Mouse (Mus musculus) CH12.LX (cell line): Measurements from ENCODE around the gene Myo16. TPM values are rescaled to one million over a fixed set of nuclear protein-coding genes. Genes with fewer than 3 reads are reported as not detected.

ENCODE experiments used
- DNase-seq: peaks from one replicate; pipeline ENCODE4 v3.0.0-alpha.2; 2013; ENCODE audit errors: extremely low read depth
- H3K27ac ChIP-seq: 2 replicates; pipeline ENCODE4 v1.5.1; 2012; ENCODE audit warnings: low read depth, mild to moderate bottlenecking, control low read depth, moderate library complexity; ENCODE audit not compliant: insufficient read depth
- H3K27me3 ChIP-seq: replicated peaks from 2 replicates; pipeline ENCODE3; 2012; ENCODE audit warnings: inconsistent platforms
- H3K36me3 ChIP-seq, 2 experiments: replicated peaks in 1 of 2; 2 replicates each; pipeline versions ENCODE3 to v1.6.1; 2012; ENCODE audit warnings: inconsistent platforms in 1 of 2, low read length in 1 of 2, mild to moderate bottlenecking in 1 of 2, mixed read lengths in 1 of 2, moderate library complexity in 1 of 2; ENCODE audit not compliant: control insufficient read depth in 1 of 2, insufficient read depth in 1 of 2
- H3K4me1 ChIP-seq, 2 experiments: 2 replicates each; pipeline ENCODE4 v1.6.1; 2012; ENCODE audit warnings: inconsistent platforms in 1 of 2, moderate library complexity in 1 of 2; ENCODE audit not compliant: insufficient read depth in 2 of 2, control insufficient read depth in 1 of 2
- H3K4me2 ChIP-seq: 2 replicates; pipeline ENCODE4 v1.6.1; 2012; ENCODE audit warnings: low read depth, mild to moderate bottlenecking, control low read depth; ENCODE audit not compliant: poor library complexity, insufficient read depth, severe bottlenecking
- H3K4me3 ChIP-seq, 3 experiments: fragments of 150-350 bp in 1 of 3; sonication (generic) in 1 of 3; replicated peaks in 1 of 3; 2 replicates each; pipeline versions ENCODE3 to v1.5.1; 2011 to 2012; ENCODE audit warnings: low read depth in 2 of 3, low read length in 2 of 3, mild to moderate bottlenecking in 2 of 3, moderate library complexity in 2 of 3, control low read depth in 1 of 3, improper control_type of control experiment in 1 of 3, inconsistent platforms in 1 of 3, mixed read lengths in 1 of 3; ENCODE audit not compliant: poor library complexity in 1 of 3
- H3K79me2 ChIP-seq: replicated peaks from 2 replicates; pipeline ENCODE4 v1.6.1; 2012; ENCODE audit warnings: mild to moderate bottlenecking, moderate library complexity; ENCODE audit not compliant: control insufficient read depth, poor library complexity, insufficient read depth, severe bottlenecking; ENCODE audit errors: extremely low read depth
- H3K9ac ChIP-seq: 2 replicates; pipeline ENCODE4 v1.6.1; 2012; ENCODE audit warnings: low read depth, mild to moderate bottlenecking, control low read depth, moderate library complexity; ENCODE audit not compliant: insufficient read depth
- H3K9me3 ChIP-seq: replicated peaks from 2 replicates; pipeline ENCODE3; 2012; ENCODE audit warnings: low read length, inconsistent platforms, mixed read lengths
- CHD2 ChIP-seq: IDR thresholded peaks from 2 replicates; pipeline ENCODE4 v1.6.1; 2011; ENCODE audit warnings: low read length, improper control_type of control experiment
- CTCF ChIP-seq, 2 experiments: IDR thresholded peaks in 1 of 2; conservative IDR thresholded peaks in 1 of 2; 2 replicates each; pipeline ENCODE4 v1.5.1; 2011 to 2012; ENCODE audit warnings: low read depth in 2 of 2, low read length in 2 of 2, improper control_type of control experiment in 1 of 2, inconsistent platforms in 1 of 2, mild to moderate bottlenecking in 1 of 2, moderate library complexity in 1 of 2
- E2F4 ChIP-seq: IDR thresholded peaks from 2 replicates; pipeline ENCODE4 v1.6.1; 2011; ENCODE audit warnings: low read depth, low read length, improper control_type of control experiment; ENCODE audit not compliant: insufficient replicate concordance
- EP300 ChIP-seq: IDR thresholded peaks from 2 replicates; pipeline ENCODE4 v1.6.1; 2011; ENCODE audit warnings: low read length, improper control_type of control experiment
- IRF4 ChIP-seq: IDR thresholded peaks from 2 replicates; pipeline ENCODE4 v1.6.1; 2014; ENCODE audit warnings: low read depth, mild to moderate bottlenecking, inconsistent platforms, low read length, improper control_type of control experiment
- JUND ChIP-seq: conservative IDR thresholded peaks from 2 replicates; pipeline ENCODE4 v1.6.1; 2011; ENCODE audit warnings: low read depth, low read length, improper control_type of control experiment
- MAFK ChIP-seq: IDR thresholded peaks from 2 replicates; pipeline ENCODE4 v1.6.1; 2011; ENCODE audit warnings: low read length, improper control_type of control experiment; ENCODE audit not compliant: insufficient replicate concordance
- MAX ChIP-seq: IDR thresholded peaks from 2 replicates; pipeline ENCODE4 v1.6.1; 2011; ENCODE audit warnings: low read length, improper control_type of control experiment
- MEF2A ChIP-seq: IDR thresholded peaks from 2 replicates; pipeline ENCODE4 v1.6.1; 2014; ENCODE audit warnings: low read depth, mild to moderate bottlenecking, inconsistent platforms, low read length, improper control_type of control experiment, borderline replicate concordance
- MYC ChIP-seq: IDR thresholded peaks from 2 replicates; pipeline ENCODE4 v1.6.1; 2011; ENCODE audit warnings: low read depth, mild to moderate bottlenecking, improper control_type of control experiment, low read length
- NRF1 ChIP-seq: IDR thresholded peaks from 2 replicates; pipeline ENCODE4 v1.6.1; 2014; ENCODE audit warnings: low read depth, mild to moderate bottlenecking, inconsistent platforms, low read length, improper control_type of control experiment, moderate library complexity
- PAX5 ChIP-seq: IDR thresholded peaks from 2 replicates; pipeline ENCODE4 v1.6.1; 2012; ENCODE audit warnings: low read length, inconsistent platforms, mixed read lengths
- POLR2AphosphoS2 ChIP-seq: IDR thresholded peaks from 2 replicates; pipeline ENCODE4 v1.6.1; 2011; ENCODE audit warnings: low read depth, low read length, improper control_type of control experiment
- RCOR1 ChIP-seq: conservative IDR thresholded peaks from 2 replicates; pipeline ENCODE4 v1.6.1; 2012; ENCODE audit warnings: low read depth, mild to moderate bottlenecking, inconsistent platforms, low read length, improper control_type of control experiment
- SMC3 ChIP-seq: IDR thresholded peaks from 2 replicates; pipeline ENCODE4 v1.6.1; 2011; ENCODE audit warnings: low read depth, low read length, improper control_type of control experiment
- TCF12 ChIP-seq: IDR thresholded peaks from 2 replicates; pipeline ENCODE4 v1.6.1; 2014; ENCODE audit warnings: low read depth, mild to moderate bottlenecking, inconsistent platforms, low read length, improper control_type of control experiment
- UBTF ChIP-seq: IDR thresholded peaks from 2 replicates; pipeline ENCODE4 v1.6.1; 2012; ENCODE audit warnings: low read depth, mild to moderate bottlenecking, inconsistent platforms, low read length, improper control_type of control experiment, moderate library complexity
- USF1 ChIP-seq: IDR thresholded peaks from 2 replicates; pipeline ENCODE4 v1.6.1; 2014; ENCODE audit warnings: low read depth, mild to moderate bottlenecking, inconsistent platforms, low read length, improper control_type of control experiment
- USF2 ChIP-seq: conservative IDR thresholded peaks from 2 replicates; pipeline ENCODE4 v1.6.1; 2011; ENCODE audit warnings: low read depth, low read length, improper control_type of control experiment
- ZC3H11A ChIP-seq: IDR thresholded peaks from 2 replicates; pipeline ENCODE4 v1.6.1; 2012; ENCODE audit warnings: low read depth, mild to moderate bottlenecking, inconsistent platforms, low read length, improper control_type of control experiment
- ZKSCAN1 ChIP-seq: IDR thresholded peaks from 2 replicates; pipeline ENCODE4 v1.6.1; 2012; ENCODE audit warnings: low read depth, inconsistent platforms, low read length, improper control_type of control experiment, borderline replicate concordance
- ZMIZ1 ChIP-seq: IDR thresholded peaks from 2 replicates; pipeline ENCODE4 v1.6.1; 2012; ENCODE audit warnings: low read depth, mild to moderate bottlenecking, inconsistent platforms, low read length, improper control_type of control experiment
- dilution Hi-C: fragments of 300-500 bp; cut with MboI; formaldehyde crosslinking; loops from 2 replicates; pipeline ENCODE4 v1.14.3; 2020; ENCODE audit warnings: low sequenced_read_pairs; ENCODE audit not compliant: extremely low pct_unique_long_range_greater_than_20kb, extremely low pct_ligation_motif_present
- in situ Hi-C: fragments of 300-500 bp; cut with MboI; formaldehyde crosslinking; loops from 3 replicates; pipeline ENCODE4 v1.14.3; 2019; ENCODE audit warnings: low sequenced_read_pairs, low pct_ligation_motif_present, low pct_unique_long_range_greater_than_20kb, mixed read lengths
- polyA plus RNA-seq: library from polyadenylated mRNA; unstranded; fragments of >175 nt; gene quantifications from 2 replicates; pipeline ENCODE4 v1.2.1, GENCODE M21; 2012; ENCODE audit warnings: low read depth; ENCODE audit not compliant: insufficient read length
- total RNA-seq, 2 experiments: library from RNA; depleted of rRNA; stranded (reverse); fragments of 300-350 nt in 1 of 2; fragments of >200 nt in 1 of 2; gene quantifications; 2 replicates each; pipeline ENCODE4 v1.2.3; 2012 to 2014

The Myo16 gene
- total and polyA plus RNA-seq, 3 experiments = not detected

GRCm38 (mm10) chr8:10651546-10652315 lies 498.0 kb downstream of the Myo16 start:
- no peak for TF ChIP-seq IRF4
- no peak for TF ChIP-seq CTCF (conservative IDR thresholded peaks at IDR 0.05 in 1 of 2, IDR thresholded peaks at IDR 0.05 in 1 of 2; ENCODE audit: low read depth in 2 of 2, low read length in 2 of 2)
- TF ChIP-seq ZC3H11A = no peak
- TF ChIP-seq NRF1 = no peak
- TF ChIP-seq EP300 = no peak
- no peak for TF ChIP-seq ZMIZ1
- TF ChIP-seq MAX = no peak
- no peak for TF ChIP-seq USF1
- TF ChIP-seq MYC = no peak
- no peak for TF ChIP-seq E2F4
- no peak for TF ChIP-seq POLR2AphosphoS2
- Histone ChIP-seq H3K27me3 (no peaks in the 10 kb centered on the region), H3K36me3 (no peaks in the 10 kb centered on the region), H3K4me2 (no peak overlapping the region), H3K79me2 (no peaks in the 10 kb centered on the region), H3K4me3 (no peak overlapping the region), H3K9me3 (no peaks in the 10 kb centered on the region), H3K27ac (no peak overlapping the region), H3K4me1 (peaks cover 4 to 6% of the 10 kb centered on the region in 2 experiments; a peak in 3 of 4 replicates), H3K9ac (no peak overlapping the region)
- DNase-seq = no peak
- dilution Hi-C loops (no loop called here), in situ Hi-C loops (no loop called here)

DNA sequence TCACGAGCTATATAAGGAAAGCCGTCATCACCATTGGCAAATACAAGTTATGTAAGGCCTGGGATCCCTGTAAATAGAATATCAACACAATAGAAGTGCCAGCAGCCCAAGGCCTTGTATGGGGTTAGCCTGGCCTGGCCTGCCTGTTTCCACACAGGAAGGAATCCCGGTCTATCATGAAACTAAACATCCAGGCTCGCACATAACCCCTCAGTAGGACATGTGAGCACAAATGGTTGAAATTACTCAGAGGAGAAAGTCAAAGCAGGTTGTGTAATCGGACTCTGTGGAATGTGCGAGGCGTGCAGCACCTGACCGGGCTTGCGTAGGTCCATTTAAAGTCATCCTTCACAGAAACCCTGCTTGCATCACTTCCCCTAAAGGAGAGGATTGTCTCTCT lies 499.6 kb downstream of the Myo16 start:
- Histone ChIP-seq H3K79me2 (no peaks in the 10 kb centered on the region), H3K36me3 (no peaks in the 10 kb centered on the region), H3K27ac (no peak overlapping the region), H3K27me3 (no peaks in the 10 kb centered on the region), H3K9me3 (no peaks in the 10 kb centered on the region), H3K4me1 (peaks cover 4 to 8% of the 10 kb centered on the region in 2 experiments; a peak in 3 of 4 replicates), H3K4me3 (no peak overlapping the region), H3K4me2 (no peak overlapping the region), H3K9ac (no peak overlapping the region)
- in situ Hi-C loops = no loop called here
- dilution Hi-C loops = no loop called here
- no peak for TF ChIP-seq ZKSCAN1
- TF ChIP-seq RCOR1 = no peak
- no peak for TF ChIP-seq TCF12
- TF ChIP-seq PAX5 = no peak
- no peak for TF ChIP-seq CHD2
- no peak for TF ChIP-seq MEF2A
- no peak for TF ChIP-seq POLR2AphosphoS2
- TF ChIP-seq ZMIZ1 = no peak
- no peak for TF ChIP-seq E2F4
- no peak for TF ChIP-seq SMC3
- TF ChIP-seq MAFK = no peak
- no peak for TF ChIP-seq MAX
- TF ChIP-seq USF2 = no peak
- no peak for TF ChIP-seq ZC3H11A
- TF ChIP-seq JUND = no peak
- TF ChIP-seq UBTF = no peak
- no peak for TF ChIP-seq IRF4
- DNase-seq = no peak
